Mouse (Mus musculus) ovary, adult 2 months (tissue): ENCODE measurements around the gene Taf6. TPM values are rescaled to one million over a fixed set of nuclear protein-coding genes. Genes with fewer than 3 reads are reported as not detected.

Experiments
- polyA plus RNA-seq: library from polyadenylated mRNA; depleted of rRNA; stranded (reverse); fragments of >200 nt; gene quantifications from 2 replicates; pipeline ENCODE4 v1.2.3, GENCODE M21; 2012; rRNA removed

Gene Taf6
- 74.1 and 120 TPM in 2 replicates for polyA plus RNA-seq

DNA sequence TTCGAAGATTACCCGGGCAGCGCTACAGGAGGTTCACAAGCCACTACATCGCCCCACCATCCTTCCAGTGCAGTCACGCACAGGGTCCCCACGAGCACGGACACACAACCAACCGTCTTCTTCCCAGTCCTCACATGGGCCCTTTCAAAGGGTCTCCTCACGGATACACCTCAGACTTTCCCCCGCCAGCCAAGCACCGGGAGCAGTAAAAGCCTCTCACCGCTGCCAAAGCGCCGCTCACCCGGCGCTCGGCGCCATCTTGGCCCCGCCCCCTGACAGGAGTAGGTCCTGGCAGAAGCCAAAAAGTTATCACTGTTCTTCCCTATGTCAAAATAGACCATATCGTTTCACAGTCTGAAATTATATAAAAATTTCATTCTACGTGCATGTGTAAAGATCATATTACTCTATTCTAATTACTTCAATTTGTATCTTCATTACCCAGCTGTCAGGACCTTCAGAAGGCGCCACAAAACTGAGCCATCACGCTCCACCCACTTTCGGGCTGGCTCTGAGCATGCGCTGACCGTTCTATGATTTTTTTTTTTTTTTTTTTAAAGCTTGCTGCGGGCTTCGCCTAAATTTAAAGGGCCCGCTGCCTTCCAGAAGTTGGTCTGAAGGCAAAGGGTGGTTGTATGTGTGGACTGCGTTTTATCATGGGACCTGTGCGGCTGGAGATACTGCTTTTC lies at the start of gene Taf6, which contains the start of gene Cnpy4:
TSS of gene Taf6 (minus strand) at position 502 of the 689 bp plus-strand sequence.
TSS of gene Cnpy4 (plus strand) at position 536 of the 689 bp plus-strand sequence.

DNA sequence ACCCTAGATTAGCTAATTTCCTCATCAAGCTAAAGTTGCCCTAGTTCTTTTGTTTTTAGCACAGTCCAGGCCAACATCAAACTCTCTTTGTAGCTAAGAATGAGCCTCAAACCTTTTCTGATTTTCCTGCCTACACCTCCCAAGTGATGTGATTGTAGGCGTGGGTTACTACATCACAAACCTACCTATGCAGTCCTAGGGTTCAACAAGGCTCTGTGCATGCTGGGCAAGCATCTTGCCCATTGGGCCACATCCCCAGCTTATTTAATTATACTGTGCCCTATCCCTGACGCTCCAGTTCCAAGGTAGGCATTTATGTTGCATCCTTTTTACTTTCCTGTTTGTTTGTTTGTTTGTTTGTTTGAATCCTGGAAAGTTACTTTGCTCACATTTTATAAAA lies 38.4 kb upstream of the Taf6 start, which contains the start of gene Nxpe5:
TSS of gene Nxpe5 (plus strand) at position 199 of the 400 bp plus-strand sequence.

DNA sequence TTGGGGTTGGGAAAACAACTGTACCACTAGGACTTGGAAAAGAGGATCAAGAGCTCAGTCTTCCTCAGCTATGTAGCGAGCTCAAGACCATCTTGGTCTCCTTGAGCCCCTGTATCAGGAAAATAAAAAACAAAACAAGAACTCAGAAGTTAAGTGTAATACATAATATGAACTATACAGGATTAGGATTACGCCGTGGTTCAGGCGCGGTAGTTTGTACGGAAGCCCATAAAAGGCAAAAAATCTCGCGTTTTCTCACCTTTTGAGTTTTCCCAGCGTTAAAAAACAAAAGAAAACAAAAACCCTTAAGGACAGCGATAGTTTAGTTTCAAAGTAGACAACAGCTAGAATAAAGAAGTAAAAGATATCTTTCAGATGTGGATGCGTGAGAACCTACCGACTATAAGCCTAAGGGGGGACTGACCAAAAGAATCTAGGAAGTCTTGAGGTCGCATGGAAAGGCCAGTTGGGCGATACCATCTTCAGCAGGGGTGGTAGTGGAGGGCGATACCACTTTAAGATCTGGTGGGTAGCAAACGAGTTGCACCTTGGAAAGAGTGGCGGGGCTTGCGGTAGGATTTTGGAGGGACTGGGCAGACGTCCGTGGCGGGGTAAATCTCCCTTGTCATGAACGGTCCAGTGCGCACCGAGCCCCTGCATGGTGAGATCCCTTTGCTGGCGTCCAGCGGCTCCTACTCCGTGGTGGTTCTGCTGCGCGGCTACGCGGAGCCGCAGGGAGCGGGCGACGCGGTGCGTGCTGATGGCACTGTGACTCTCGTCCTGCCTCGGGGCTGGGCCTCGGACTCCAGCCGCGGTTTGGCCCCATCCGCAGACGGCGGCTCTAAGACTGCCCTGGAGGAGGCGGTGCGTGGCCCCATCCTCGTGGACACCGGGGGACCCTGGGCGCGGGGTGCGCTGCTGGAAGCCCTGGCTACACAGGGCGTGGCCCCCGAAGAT lies 6.8 kb upstream of the Taf6 start, which contains the start of gene Mblac1:
TSS of gene Mblac1 (plus strand) at position 544 of the 957 bp plus-strand sequence.

DNA sequence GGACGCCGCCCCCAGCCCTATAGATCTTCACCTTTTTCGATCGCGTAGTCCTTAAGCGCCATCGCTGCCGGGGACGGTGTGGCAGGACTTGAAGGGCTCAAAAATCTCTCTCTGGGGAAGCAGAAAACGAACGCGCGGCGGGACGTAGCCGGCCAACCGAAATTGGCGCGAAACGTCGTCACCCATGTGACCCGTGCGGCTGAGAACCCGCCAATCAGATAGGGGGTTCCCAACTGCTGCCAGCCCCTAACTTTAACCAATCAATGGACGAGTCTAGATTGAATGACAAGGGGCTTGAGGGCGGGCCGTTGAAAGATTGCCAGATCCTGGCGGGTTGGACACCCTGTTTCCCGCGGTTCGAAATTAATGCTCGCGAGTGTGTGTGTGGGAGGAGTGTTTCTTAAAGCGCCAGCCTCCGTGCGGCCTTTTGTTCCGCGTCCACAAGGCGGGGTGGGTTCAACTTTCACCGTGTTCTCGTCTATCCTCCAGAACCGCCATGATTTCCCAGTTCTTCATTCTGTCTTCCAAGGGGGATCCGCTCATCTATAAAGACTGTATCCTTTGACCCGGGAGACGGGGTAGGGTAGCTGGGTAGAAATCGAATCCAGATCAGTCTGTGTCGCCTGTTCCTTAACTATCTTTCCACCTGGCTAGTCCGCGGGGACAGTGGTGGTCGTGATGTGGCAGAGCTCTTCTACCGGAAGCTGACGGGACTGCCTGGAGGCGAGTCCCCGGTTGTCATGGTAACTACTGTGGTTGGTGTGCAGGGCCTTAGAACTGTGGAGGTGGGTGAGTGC lies 15.4 kb downstream of the Taf6 start, which contains the start of the genes Ap4m1 and Mcm7:
TSS of gene Ap4m1 (plus strand) at position 308 of the 797 bp plus-strand sequence.
TSS of gene Mcm7 (minus strand) at position 728 of the 797 bp plus-strand sequence.

DNA sequence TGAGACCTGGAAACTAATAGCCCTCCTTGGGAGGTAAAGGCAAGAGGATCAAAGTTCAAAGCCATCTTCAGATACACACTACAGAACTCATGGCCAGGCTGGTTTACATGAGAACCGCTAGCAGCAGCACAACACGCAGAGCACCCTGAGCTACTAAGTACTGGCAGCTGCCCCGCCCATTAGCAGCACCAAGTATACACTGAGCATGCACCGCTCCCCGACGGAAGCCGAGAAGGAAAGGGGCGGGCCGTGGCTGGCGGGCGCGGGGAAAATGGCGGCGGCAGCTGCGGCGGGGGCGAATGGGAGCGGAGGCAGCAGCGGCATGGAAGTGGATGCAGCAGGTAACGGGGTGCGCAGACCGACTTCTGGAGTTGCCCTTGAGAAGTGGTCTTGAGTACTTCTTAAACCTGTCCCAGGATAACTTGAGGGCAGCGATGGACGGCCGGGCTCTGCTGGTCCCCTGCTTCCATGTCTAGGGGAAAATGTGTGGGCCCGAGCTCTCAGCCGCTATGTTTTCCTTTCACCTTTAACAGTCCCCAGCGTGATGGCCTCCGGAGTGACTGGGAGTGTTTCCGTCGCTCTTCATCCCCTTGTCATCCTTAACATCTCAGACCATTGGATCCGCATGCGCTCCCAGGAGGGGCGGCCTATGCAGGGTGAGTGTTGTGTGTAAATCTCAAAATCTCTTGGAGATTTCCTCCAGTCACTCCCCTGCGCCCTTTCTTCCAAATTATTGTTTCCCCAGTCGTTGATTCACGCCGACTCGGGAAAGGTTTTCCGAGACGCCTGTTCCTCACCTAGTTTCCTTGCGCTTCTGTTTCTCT lies 26.2 kb downstream of the Taf6 start, which contains the start of gene Cops6:
TSS of gene Cops6 (plus strand) at position 230 of the 824 bp plus-strand sequence.

DNA sequence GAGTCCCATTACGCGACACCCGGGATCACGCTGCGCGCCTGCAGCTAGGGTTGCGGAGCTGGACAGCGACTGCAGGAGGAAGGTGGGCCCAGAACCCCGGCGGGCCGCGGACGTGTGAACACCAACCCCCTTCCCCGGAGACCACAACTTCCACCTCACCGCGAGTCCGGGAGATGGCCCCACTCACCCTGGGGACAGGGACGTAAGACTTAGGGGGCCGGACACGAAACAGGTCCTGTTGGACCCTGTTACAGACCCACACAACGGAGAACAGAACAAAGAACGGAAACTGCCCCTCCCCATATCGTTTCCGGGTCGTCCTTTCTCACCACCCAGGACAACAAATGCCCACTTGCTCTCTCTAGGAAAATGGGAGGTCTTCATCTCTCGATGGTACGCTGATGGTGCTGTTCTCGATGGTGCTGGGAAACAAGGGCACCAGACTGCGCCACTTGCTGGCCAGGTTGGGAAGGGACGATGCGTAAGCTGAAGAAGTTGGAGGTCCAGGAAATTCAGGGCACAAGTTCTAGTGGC lies 31.7 kb downstream of the Taf6 start, which contains the start of gene Zfp113:
TSS of gene Zfp113 (minus strand) at position 302 of the 534 bp plus-strand sequence.

Other genes starting within 250 kb of the Taf6 start
- gene Gjc3, start 224.4 kb downstream of the Taf6 start, polyA plus RNA-seq, result 0.33 and 0.73 TPM in 2 replicates
- 0.31 and 0.41 TPM in 2 replicates for gene Azgp1, start 205.9 kb downstream of the Taf6 start, polyA plus RNA-seq
- not detected in 2 replicates for gene Smok3a, start 166.2 kb downstream of the Taf6 start, polyA plus RNA-seq
- not detected in 2 replicates for gene Smok3b, start 166.0 kb downstream of the Taf6 start, polyA plus RNA-seq
- gene Smok3c, start 134.3 kb downstream of the Taf6 start, polyA plus RNA-seq, result not detected in 2 replicates
- gene Zkscan1, start 102.4 kb downstream of the Taf6 start, polyA plus RNA-seq, result 3.8 and 6.3 TPM in 2 replicates
- gene Zscan21, start 70.5 kb downstream of the Taf6 start, polyA plus RNA-seq, result 11.9 and 13.3 TPM in 2 replicates
- 2.9 and 3.4 TPM in 2 replicates for gene Zfp113, start 31.7 kb downstream of the Taf6 start, polyA plus RNA-seq
- 71.0 and 103 TPM in 2 replicates for gene Cops6, start 26.4 kb downstream of the Taf6 start, polyA plus RNA-seq
- gene Ap4m1, start 15.4 kb downstream of the Taf6 start, polyA plus RNA-seq, result 43.5 and 46.7 TPM in 2 replicates
- gene Mcm7, start 15.0 kb downstream of the Taf6 start, polyA plus RNA-seq, result 47.9 and 68.6 TPM in 2 replicates
- 3.6 and 5.5 TPM in 2 replicates for gene Cnpy4, start within 50 bp of the Taf6 start, polyA plus RNA-seq
- 13.3 and 13.7 TPM in 2 replicates for gene Mblac1, start 6.9 kb upstream of the Taf6 start, polyA plus RNA-seq
- gene Nxpe5, start 38.4 kb upstream of the Taf6 start, polyA plus RNA-seq, result 1.2 and 1.5 TPM in 2 replicates
- gene Lamtor4, start 68.0 kb upstream of the Taf6 start, polyA plus RNA-seq, result 194 and 210 TPM in 2 replicates
- gene BC037034, start 76.6 kb upstream of the Taf6 start, polyA plus RNA-seq, result 74.3 and 81.7 TPM in 2 replicates
- gene Gal3st4, start 85.4 kb upstream of the Taf6 start, polyA plus RNA-seq, result 1.1 and 1.8 TPM in 2 replicates
- gene Gm43720, start 92.5 kb upstream of the Taf6 start, polyA plus RNA-seq, result not detected in 2 replicates
- gene Gpc2, start 92.6 kb upstream of the Taf6 start, polyA plus RNA-seq, result 14.6 and 20.1 TPM in 2 replicates
- gene Stag3, start 92.8 kb upstream of the Taf6 start, polyA plus RNA-seq, result 1.4 and 2.9 TPM in 2 replicates
- gene Pvrig, start 154.5 kb upstream of the Taf6 start, polyA plus RNA-seq, result 0.19 and 0.22 TPM in 2 replicates